13 mouse cellular contexts compared by ENCODE assay signal in genomic region chr2:57267394-57267716, GRCm38 (mm10). TPM values are rescaled to one million over a fixed set of nuclear protein-coding genes. Genes with fewer than 3 reads are reported as not detected.
A peak's percentile ranks its signal among the peaks of the same experiment; 100 is the strongest.
DNase-seq lines count a peak whose midpoint lies in the region; ATAC-seq lines count a peak whose summit lies in the region.
"Had no signal": no experiment of that assay in that cellular context is flagged by ENCODE, and none has a peak within 500 bp of the region (broad histone marks: within the 10 kb centered on the region; RNA-seq: fewer than 3 reads in every experiment).

No protein-coding gene starts in this region.

- H3K4me1 ChIP-seq in limb, embryonic 11.5 days (ENCODE audit: control insufficient read depth, insufficient read depth, low read length), result no peaks in the 10 kb centered on the region
- peaks cover 5% of the 10 kb centered on the region; the same call in 1 of the 2 replicates for H3K4me1 ChIP-seq in limb, embryonic 10.5 days
- H3K4me1 ChIP-seq in forebrain, embryonic 14.5 days (ENCODE audit: control insufficient read depth, insufficient read depth, low read length), result 0 out of 2 replicates have a peak, but pooled peaks cover 3% of the 10 kb centered on the region
- H3K4me1 ChIP-seq in neural tube, embryonic 12.5 days, result peaks cover 5% of the 10 kb centered on the region; the same call in 1 of the 2 replicates

- no peak overlapping the region for H3K9ac ChIP-seq in limb, embryonic 11.5 days (ENCODE audit: low read length)
- H3K9ac ChIP-seq in forebrain, embryonic 14.5 days (ENCODE audit: low read length), result no peak overlapping the region
- H3K9ac ChIP-seq in neural tube, embryonic 12.5 days, result no peak overlapping the region

- H3K4me2 ChIP-seq in limb, embryonic 11.5 days (ENCODE audit: low read depth, severe bottlenecking), result no peak overlapping the region
- H3K4me2 ChIP-seq in forebrain, embryonic 14.5 days (ENCODE audit: low read length), result no peak overlapping the region
- H3K4me2 ChIP-seq in neural tube, embryonic 12.5 days (replicated peaks), result peak overlapping the region; percentile 18; the same call in 1 of the 2 replicates
- H3K4me2 ChIP-seq: liver, embryonic 11.5 days had no signal

- no peak overlapping the region for H3K4me3 ChIP-seq in limb, embryonic 11.5 days (ENCODE audit: low read depth, low read length)
- no peak overlapping the region for H3K4me3 ChIP-seq in limb, embryonic 10.5 days
- H3K4me3 ChIP-seq in forebrain, embryonic 14.5 days (ENCODE audit: low read depth, low read length), result no peak overlapping the region
- no peak overlapping the region for H3K4me3 ChIP-seq in neural tube, embryonic 12.5 days
- H3K4me3 ChIP-seq: megakaryocyte, embryonic 14.5 days had no signal

- ATAC-seq in limb, embryonic 11.5 days (ENCODE audit: insufficient number of reproducible peaks, low FRiP score, low TSS enrichment, low read depth), result no peak
- ATAC-seq in forebrain, embryonic 14.5 days, result peak; percentile 32; the same call in 1 of the 2 replicates
- no peak; the same call in 1 of the 2 replicates for ATAC-seq in neural tube, embryonic 12.5 days (ENCODE audit: low FRiP score, low read depth)
- ATAC-seq: CD4-positive, CD25-positive, alpha-beta regulatory T cell, adult 4 months; intestine, postnatal 0 days had no signal

- no peaks in the 10 kb centered on the region for H3K27me3 ChIP-seq in limb, embryonic 11.5 days (ENCODE audit: control insufficient read depth, insufficient read depth, low read length)
- H3K27me3 ChIP-seq in limb, embryonic 10.5 days (ENCODE audit: low read depth, poor library complexity, severe bottlenecking), result no peaks in the 10 kb centered on the region
- no peaks in the 10 kb centered on the region for H3K27me3 ChIP-seq in forebrain, embryonic 14.5 days (replicated peaks; ENCODE audit: control insufficient read depth, insufficient read depth, low read length)
- no peaks in the 10 kb centered on the region for H3K27me3 ChIP-seq in neural tube, embryonic 12.5 days (replicated peaks)
- H3K27me3 ChIP-seq: megakaryocyte, embryonic 14.5 days had no signal

- no peak for DNase-seq in limb, embryonic 11.5 days (ENCODE audit: low spot score)
- DNase-seq in limb, embryonic 10.5 days (ENCODE audit: low spot score), result no peak
- DNase-seq in embryo, embryonic 10.5 days (ENCODE audit: low spot score), result peak; percentile 70
- DNase-seq in forebrain, embryonic 14.5 days (ENCODE audit: low spot score), result no peak
- no peak for DNase-seq in cerebellum, postnatal 4 days (ENCODE audit: low spot score in 2 of 2)
- no peak for DNase-seq in cerebellum, postnatal 10 days
- DNase-seq in urinary bladder, postnatal 25 days (ENCODE audit: low spot score), result no peak
- DNase-seq: heart, postnatal 14 days had no signal

- H3K9me3 ChIP-seq in limb, embryonic 11.5 days (ENCODE audit: control insufficient read depth, low read length), result no peaks in the 10 kb centered on the region
- no peaks in the 10 kb centered on the region for H3K9me3 ChIP-seq in limb, embryonic 10.5 days (replicated peaks)
- no peaks in the 10 kb centered on the region for H3K9me3 ChIP-seq in forebrain, embryonic 14.5 days (replicated peaks; ENCODE audit: control insufficient read depth, low read length)
- H3K9me3 ChIP-seq in neural tube, embryonic 12.5 days, result no peaks in the 10 kb centered on the region
- H3K9me3 ChIP-seq: megakaryocyte, embryonic 14.5 days had no signal

- 42% methylated on average over 7 of the region's 7 CpGs for WGBS in limb, embryonic 11.5 days
- 40% methylated on average over 7 of the region's 7 CpGs for WGBS in limb, embryonic 10.5 days
- WGBS in forebrain, embryonic 14.5 days, result 5% methylated on average over 7 of the region's 7 CpGs
- 7% methylated on average over 7 of the region's 7 CpGs for WGBS in neural tube, embryonic 12.5 days

- H3K36me3 ChIP-seq in limb, embryonic 11.5 days (ENCODE audit: control insufficient read depth, insufficient read depth, low read length), result no peaks in the 10 kb centered on the region
- H3K36me3 ChIP-seq in limb, embryonic 10.5 days, result no peaks in the 10 kb centered on the region; the same call in 1 of the 2 replicates
- no peaks in the 10 kb centered on the region for H3K36me3 ChIP-seq in forebrain, embryonic 14.5 days (ENCODE audit: control insufficient read depth, insufficient read depth, low read length)
- no peaks in the 10 kb centered on the region for H3K36me3 ChIP-seq in neural tube, embryonic 12.5 days

- H3K27ac ChIP-seq in limb, embryonic 11.5 days (replicated peaks; ENCODE audit: low read depth, low read length), result 0 out of 2 replicates have a peak overlapping the region, but pooled peaks have one; percentile 3
- no peak overlapping the region for H3K27ac ChIP-seq in limb, embryonic 10.5 days
- no peak overlapping the region for H3K27ac ChIP-seq in forebrain, embryonic 14.5 days (ENCODE audit: low read depth, low read length)
- H3K27ac ChIP-seq in neural tube, embryonic 12.5 days, result no peak overlapping the region

RNA-seq across cellular contexts. Expression of gene Gpd2, which starts 29.9 kb away (rescaled TPM):
- polyA plus RNA-seq in limb, embryonic 11.5 days (2014; fragmentation: Nextera tagmentation; extraction: Ambion mirVana), result 15.9 and 19.1 TPM in 2 replicates
- polyA plus RNA-seq in limb, embryonic 10.5 days (2016; fragmentation: Nextera tagmentation; extraction: Ambion mirVana), result 22.5 and 23.7 TPM in 2 replicates
- polyA plus RNA-seq in forebrain, embryonic 14.5 days (2014; fragmentation: Nextera tagmentation; extraction: Ambion mirVana), result 17.8 and 21.8 TPM in 2 replicates
- polyA plus RNA-seq in neural tube, embryonic 12.5 days (2016; fragmentation: Nextera tagmentation; extraction: Ambion mirVana), result 14.7 and 16.7 TPM in 2 replicates
